Mouse (Mus musculus) frontal cortex, postnatal 25 days (tissue): ENCODE measurements around the gene Prdm11.
A peak's percentile ranks its signal among the peaks of the same experiment; 100 is the strongest.

ENCODE experiments used
- DNase-seq, 2 experiments: peaks; one replicate each; pipeline ENCODE4 v3.0.0; 2022; ENCODE audit warnings: low spot score in 2 of 2

Prdm11 gene

DNA sequence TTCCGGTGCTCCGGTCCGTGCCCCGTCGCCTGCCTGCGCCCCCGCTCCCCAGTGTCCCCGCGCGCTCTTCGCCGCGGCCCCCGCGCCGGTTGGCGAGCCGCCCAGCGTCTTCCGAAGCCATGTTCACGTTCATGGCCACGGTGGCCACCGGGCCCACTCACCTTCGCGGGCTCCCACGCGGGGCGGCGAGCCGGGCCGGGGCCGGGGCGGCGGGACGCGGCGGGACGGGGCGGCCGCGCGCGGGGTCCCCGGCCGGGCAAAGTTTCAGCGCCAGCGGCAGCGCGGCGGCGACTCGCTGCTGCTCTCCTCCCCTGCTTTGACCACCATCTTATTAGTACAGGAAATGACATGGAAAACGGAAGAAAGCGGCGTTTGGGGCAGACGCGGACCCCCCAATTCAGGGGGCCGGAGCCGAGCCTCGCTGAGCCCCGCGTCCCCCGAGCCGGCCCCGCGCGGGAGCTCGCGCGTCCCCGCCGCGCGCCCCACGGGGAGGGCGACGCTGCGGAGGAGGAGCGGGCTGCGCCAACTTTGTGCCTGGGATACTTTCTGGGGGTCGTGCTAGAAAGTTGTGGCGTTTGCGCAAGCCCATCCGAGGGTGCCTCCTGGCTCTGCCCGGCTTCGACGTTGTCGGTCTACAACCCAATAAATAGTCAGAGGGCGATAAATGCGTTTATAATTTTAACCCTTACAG lies at the start of gene Prdm11:
Gene Prdm11, minus strand, starts transcription at position 350 of the 691 bp plus-strand sequence.
- no peak for DNase-seq

DNA sequence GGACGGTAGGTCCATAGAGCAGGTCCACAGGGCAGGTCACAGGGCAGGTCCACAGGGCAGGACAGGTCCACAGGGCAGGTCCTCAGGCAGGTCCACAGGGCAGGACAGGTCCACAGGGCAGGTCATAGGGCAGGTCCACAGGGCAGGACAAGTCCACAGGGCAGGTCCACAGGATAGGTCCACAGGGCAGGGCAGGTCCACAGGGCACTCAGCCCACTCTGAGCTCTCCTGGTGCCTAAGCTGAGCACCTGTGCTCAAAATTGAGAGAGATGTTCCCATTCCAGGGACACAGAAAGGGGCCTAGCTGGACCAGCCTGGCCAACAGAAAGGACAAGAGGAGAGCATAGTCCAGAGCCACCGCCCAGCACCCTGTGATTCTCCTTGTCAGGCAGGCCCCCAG lies 46.4 kb upstream of the Prdm11 start:
- no peak for DNase-seq

DNA sequence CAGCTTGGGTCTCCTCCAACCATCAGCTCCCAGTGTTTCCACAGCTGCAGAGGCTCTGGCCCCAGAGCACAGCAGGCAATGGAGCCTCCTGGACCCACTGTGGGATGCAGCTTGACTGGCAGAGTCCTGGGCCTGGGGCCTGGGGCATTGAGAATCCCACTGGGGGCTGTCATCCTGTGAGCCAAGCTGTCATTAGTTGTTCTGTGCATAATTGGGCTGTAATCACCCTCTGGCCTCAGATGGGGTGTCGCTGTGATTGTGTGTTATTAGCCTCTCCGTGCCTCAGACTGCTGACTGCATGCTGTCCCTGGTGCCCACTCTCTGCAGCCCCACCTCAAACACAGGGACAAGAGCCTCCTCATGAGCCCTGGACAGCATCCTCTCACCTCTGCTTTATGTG lies 45.7 kb upstream of the Prdm11 start:
- DNase-seq: no peak

DNA sequence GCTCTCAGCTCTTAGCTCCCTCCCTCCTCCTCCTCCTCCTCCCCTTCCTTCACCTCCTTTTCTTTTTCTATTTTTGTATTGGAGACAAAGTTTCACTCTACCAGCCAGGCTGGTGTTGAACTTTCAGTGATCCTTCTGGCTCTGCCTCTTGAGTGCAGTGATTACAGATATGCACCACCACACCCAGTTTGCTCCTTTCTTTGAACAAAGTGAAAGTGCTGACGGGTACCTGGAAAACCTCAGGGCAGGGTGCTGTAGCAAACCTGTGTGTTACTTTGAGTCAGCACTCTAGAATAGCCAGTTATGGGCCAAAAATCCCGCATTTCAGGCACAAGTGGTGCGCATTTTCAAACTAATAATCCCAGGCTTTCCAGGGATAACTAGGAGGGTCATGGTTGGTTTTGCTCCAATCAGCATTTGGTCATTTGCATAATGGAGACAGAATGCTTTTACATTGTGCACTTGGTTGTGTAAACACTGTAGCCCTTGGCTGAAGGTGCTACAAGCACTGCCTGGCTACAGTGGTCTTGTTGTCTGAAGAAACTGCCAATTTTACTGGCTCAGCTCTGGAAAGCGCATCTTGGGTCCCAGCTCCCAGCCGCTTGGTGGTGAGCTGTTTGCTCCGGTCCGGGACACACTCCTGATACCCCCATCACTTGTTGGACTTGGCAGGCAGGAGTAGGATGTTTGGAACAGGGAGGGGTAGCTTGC lies 43.6 kb upstream of the Prdm11 start:
- DNase-seq: no peak

DNA sequence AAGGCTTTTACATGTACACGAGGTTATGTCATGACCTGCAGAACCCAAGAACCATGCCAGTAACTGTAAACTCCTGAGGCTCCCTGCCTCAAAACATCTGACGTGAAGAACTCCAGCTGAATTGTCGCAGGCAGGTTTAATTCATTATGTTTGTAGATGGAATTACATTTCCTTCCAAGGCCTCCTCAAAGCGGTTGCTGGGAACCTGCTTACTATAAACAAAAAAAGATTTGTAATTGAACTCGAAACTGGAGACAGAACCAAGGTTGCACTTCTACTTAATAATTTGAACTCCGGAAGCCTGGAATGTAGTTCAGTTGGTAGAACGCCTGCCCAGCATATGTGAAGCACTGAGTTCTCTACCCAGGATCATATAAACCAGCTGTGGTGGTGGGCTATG lies 42.0 kb upstream of the Prdm11 start:
- DNase-seq: no peak

DNA sequence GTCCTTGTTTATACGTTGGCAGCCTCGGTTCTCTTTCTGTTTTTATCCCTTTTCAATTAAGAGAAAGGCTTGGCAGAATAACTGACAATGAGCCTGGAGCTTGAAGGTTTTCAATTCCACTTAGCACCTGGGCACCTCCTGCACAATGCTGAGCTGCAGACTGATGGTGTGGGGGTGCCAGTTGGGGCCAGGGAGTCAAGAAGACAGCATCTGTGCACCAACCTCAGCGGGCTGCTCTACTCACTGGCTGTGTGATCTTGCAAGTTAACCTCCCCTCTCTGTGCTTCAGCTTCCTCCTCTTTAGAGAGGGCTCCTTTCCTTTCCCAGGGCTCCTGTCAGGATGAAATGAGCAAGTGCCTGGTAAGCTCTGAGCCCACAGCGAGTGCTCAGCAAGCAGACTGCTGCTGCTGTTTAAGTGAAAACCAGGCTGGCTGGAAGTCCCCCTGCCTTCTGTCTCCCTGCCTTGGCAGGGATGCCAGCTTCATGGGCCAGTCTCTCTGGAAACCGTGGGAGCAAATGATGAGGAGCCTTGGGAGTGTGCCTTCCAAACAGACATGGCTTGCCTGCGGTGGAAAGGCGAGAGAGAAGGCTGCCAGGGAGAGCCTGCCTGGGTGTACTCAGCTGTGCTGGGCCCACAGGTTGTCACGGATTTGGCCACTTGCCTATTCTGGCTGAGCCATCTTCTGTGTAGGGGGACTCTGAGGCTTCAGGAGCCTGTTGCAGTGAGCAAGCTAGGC lies 39.5 kb upstream of the Prdm11 start:
- peak; percentile 53 to 68 for DNase-seq

DNA sequence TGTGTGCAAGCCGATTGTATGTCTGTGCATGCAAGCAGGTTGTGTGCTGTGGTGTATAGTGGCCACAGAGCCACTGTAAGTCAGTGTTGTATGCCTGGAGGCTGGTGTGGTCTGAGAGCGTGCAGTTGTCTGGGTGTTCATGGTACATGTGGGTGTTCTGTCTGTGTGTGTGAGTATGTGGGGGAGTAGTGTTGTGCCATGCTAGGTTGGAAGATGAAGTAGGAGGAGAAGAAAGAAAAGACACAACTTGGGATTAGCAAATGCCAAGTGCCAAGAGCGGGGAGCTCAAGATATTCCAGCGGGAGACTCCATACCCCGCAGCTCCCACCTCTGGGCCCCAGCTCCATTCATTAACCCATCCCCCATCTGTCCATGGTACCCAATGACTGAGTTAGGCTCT lies 38.5 kb upstream of the Prdm11 start:
- DNase-seq: no peak

DNA sequence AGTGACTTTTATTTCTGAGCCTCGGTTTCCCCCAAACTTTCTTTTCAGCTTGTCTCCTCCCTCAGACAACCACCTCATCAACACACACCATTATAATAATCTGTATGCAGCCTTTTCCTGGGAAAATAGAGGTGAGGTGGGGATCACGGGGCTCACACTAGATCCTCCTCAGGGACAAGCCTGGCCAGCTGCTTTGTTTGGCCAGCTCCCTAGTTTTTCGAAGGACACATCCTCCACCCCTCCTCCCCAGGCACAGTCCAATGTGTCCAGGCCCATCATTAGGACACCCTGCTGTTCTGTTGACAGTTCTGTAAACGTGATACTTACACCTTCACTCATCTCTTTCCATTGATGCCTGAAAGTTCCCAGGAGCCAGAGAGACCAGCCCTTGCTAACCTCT lies 37.4 kb upstream of the Prdm11 start:
- DNase-seq: no peak

DNA sequence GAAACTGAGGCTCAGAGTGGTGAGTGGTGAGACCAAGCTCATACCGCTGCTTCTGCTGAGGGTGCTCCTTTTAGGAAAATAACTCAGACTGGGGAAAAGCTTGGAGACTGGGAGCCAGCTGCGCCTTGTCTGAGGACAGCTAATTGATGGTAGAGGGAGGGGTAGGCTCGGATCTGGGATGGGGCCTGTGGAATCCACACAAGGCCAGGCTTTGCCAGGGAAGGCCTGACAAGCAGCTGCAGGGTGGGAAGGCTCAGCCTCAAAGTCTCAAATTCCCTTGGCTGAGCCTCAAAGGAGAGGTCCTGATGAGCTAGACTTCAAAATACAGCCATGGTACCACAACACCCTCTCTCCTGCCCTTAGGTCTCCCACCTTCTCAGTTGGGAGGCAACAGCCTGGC lies 36.9 kb upstream of the Prdm11 start:
- DNase-seq: no peak

DNA sequence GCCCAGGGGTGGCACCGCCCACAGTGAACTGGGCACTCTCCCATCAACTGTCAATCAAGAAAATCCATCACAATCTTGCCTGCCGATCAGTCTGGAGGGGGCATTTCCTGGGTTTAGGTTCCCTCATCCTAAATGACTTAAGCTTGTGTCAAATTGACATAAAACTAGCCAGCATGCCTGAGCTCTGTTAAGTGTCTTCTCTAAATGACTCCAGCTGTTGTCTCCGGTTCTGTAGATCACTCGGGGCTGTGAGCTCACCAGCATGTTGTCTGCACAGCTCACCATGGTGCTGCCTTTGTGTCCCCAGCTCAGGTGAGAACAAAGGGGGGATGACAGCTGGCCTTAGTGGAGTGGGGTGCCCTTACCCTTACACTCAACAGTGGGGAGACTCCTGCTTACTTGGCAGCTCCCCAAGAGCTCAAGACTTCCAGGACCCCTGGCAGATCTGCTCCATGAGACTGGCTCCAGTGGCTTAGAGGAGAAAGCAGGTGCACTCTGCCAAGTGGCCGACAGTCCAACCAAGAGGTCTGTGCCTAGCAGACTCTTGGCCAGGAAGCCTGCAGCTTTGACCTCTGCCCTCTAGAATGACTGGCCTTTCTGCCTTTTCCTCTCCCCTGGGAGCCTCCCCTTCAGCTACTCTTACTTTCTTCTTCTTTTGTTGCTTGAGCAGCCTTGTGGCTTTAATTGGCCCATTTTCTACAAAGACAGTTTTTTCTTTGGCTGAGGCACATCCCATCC lies 35.1 kb upstream of the Prdm11 start:
- DNase-seq: no peak

DNA sequence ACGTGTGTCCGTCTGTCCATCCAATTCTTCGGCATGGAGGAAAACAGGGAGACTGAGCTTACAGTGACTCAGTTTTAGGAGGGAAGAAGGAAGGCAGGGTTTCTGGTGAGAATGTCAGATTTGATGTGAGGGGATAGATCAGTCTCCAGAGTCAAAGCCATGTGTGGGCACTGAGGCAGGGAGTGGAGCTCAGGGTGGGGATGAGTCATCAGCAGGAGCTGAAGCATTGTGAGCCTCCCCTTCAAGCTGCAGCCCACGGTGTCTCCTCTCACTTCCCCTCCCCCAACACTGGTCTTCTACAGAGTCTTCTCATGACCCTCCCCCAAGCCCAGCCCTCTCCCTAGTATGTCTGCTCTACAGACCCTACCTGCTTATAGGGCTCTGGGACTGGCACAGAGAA lies 33.4 kb upstream of the Prdm11 start:
- DNase-seq: no peak

DNA sequence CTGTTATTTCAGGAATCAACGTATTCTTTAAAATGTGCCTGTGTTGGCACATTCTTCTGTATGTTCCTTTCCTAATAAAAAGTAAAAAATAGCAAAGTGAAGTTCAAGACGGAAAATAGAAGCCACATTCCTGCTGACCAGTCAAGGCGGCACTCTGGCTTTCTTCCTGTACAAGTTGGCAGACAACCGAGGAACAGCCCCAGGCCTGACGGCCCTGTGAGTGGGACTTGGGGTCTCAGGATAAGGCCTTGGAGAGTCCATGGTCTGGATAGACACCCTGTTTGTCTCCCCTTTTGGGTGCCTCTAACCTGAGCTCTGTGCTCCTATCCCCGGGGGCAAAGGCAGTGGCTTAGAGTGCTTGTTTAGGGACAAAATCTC lies 30.6 kb upstream of the Prdm11 start:
- DNase-seq: no peak

DNA sequence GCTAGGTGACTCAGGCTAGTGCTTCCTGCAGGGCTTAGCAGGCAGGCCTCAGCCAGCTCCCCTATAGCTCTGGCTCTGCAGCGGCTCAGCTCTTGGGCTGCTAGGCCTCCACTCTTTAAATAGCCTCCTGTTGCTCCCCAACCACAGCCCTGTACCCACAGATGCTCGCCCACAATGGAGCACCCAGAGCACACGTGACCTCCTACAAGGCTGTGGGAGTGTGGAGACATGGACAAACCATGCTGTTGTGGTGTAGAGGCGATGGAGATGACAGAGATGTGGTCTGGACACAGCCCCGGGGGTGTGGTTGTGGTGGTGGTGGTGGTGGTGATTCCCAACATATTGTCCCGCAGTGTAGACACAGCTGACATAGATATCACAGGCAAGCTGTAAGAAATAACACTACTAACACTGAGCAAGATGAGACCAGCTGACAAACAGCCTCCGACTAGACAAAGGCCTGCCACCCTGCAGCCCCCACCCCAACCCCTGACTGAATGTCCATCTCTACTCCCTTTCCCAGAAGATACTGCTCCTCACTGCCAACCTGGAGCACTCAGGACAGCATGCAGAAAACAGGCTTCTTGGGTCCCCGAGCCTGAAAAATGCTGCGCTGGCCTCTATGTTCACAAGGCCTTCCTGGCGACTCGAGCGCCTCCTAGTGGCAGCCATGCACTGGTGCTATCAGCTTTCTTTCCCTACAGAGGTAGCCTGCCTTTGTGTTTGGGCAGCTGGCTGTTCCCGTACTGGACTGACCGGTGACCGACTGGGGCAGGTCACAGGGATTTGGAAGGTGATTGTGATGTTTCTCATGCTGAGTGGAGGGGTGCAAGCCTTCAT lies 30.0 kb upstream of the Prdm11 start:
- peak in 1 of 2 experiments; percentile 23 for DNase-seq

DNA sequence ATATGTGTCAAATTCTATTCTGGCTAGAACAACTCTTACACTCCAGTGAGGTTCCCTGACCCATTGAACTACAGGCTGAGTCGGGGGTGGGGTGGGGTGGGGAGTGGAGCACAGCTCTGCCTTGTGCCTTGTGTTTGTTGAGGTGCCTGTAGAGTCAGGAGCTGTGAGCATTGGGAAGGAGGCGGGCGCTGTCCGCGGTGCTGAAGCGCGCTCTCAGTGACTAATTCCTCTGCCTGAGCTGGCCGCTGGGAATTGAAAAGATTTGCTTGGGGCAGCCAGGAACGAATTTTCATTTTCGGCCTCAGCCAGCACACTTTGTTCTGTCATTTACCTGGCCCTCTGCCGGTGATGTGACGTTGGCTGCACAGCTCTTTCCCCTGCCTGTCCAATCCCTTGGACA lies 25.7 kb upstream of the Prdm11 start:
- DNase-seq: no peak

DNA sequence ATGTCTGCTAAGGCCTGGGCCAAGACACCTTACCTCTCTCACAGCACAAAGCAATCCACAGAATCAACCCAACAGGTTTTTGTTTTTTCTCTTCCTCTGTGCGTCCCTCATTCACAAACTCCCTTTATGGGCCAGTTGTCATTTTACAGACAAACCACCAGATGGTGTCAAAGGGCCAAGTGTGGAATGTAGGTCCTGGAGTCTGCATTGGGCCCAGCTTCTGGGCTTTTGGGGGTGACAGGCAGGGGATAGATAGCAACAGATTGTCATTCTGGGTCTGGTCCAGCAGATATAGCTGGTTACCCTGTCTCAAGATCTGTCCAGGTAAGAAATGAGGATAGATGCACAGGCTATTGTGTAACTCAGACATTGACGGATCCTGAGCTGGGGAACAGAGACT lies 23.0 kb upstream of the Prdm11 start:
- DNase-seq: no peak

DNA sequence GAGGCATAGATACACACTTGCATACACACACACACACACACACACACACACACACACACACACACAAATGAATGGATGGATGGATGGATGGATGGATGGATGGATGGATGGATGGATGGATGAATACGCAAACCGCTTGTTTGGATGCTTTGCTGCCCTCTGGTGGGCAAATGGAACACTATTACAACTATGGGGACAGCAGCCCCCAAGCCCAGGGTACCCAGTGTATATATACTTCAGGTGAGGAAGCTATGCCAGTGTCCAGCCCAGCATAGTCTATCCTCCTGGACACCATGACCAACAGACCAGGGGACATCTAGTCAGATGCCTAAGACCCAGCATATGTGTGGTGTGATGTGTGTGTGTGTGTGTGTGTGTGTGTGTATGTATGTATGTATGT lies 17.4 kb upstream of the Prdm11 start:
- DNase-seq: peak in 1 of 2 experiments; percentile 52

DNA sequence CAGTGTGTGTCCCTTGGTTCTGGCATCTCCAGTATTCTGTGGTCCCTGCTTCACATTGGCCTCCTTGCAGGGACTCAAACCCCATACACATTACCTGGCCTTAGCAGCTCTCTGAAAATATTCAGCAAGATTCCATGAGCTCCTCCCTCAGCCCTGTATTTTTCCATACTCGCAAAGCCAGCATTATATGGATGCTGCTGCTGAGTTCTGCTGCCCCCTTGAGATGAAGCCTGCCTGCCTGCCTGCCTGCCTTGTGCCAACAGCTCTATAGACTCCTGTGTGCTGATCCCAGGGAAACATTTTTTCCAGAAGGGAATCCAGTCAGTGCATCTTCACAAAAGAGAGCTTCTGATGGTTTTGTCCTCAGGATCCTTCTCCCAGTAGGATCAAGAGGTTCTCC lies 5.9 kb upstream of the Prdm11 start:
- DNase-seq: no peak

DNA sequence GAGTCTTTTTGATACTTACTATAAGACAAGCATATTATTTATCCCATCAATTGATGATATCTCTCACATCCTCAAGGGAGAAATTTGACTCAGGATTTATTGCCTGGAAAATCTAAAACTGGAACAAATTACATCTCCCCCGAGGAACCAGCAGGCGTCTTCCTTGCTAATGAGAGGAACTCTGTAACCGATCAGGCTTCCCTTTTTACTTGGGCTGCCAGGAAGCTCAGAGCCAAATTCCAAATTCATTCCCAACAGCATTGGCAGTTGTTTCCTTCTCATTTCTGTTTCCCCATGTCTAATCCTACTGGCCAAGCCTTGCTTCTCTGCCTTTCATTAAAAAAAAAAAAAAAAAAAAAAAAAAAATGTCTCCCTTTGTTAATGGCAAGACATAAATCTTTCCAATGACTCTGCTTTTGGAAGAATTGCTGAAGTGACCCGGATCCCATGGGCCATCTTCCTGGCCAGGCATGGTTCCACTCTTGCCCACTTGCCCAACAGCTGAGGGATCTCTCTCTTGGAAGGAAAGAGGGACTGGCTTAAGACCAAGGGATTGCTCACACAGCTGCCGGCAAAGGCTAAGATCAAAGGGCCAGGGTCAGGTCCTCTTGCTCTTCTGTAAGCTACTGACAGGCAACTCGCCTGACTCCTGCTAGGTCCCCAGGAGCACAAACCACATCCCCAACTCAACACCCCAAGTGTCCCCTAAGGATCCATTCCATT lies 2.8 kb upstream of the Prdm11 start:
- DNase-seq: no peak

DNA sequence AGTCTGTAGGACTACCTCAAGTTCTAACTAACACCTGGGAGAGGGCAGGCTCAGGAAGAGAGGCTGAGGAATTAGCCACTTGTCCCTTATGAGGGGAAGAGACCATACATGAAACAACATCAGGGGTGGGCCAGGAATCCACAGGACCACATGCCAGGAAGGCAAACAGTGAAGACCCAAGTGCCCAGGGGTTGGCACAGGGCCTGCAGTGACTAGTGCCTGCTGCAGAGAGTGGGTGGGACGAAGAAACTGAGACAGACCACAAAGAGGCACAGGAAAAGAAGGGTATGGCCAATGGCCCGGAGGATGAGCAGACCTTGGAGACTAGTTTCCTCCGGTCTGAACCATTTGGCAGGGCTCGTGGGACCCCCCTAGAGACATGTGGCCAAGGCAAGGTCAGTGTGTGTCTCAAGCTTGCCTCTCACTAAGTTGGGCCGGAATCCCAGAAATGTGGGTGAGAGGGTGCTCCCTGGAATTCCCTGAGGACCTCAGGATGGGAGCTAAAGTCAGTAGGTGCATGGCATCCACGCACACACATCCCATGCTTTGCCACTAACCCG lies 1.6 kb upstream of the Prdm11 start:
- no peak for DNase-seq

DNA sequence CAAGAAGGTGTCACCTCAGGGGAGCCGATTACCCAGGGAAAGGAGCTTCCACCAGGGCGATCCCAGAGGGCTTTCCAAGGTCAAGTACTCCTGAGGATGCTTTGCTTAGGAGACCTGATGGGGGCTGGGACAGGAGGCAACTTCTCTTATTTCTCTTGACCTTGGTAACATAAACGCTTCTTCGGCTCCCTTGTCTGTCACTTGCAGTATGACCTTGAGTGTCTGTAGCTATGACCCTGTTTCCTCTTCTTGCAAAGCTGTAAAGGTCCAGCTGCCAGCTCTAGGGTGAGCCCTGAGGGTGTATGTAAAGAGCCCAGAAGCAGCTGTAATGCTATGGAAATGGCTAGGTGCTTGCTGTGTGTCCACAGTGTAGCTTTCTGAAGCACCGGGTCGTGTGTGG lies 1.1 kb upstream of the Prdm11 start:
- DNase-seq: no peak

DNA sequence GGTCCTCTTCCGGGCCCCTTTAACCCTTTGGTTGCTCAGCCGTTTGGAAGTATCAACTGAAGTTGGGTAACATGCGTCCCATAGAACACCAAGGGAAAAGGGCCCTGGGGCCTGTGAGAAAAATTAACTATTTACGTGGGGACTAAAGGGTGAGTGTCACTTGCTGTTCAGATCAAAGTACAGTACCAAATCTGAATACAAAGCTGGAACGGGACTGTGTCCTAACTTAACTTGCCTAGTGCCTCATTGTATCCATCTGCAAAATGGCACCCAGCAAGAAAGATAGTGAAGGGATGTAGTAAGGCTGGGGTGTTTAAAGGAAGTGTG lies 505 bp upstream of the Prdm11 start:
- no peak for DNase-seq
